Mouse (Mus musculus) c-Kit-positive CD71-positive TER-119-negative erythroid progenitor cells, embryonic 14.5 days (primary cell): ENCODE results near the gene Gm27029.
"Not testable (repeated sequence)": the region's sequence is repeated elsewhere in the genome, so short reads cannot be mapped to it uniquely, and the experiment has no call there.

Source experiments
- DNase-seq: peaks from one replicate; pipeline ENCODE4 v3.0.0-alpha.2; 2013; ENCODE audit warnings: low read depth

Gm27029 gene

GRCm38 (mm10) chr11:101424105-101424851 lies at the start of gene Gm27029:
TSS of gene Gm27029 (minus strand) at chr11:101424796.
- DNase-seq, result no peak

GRCm38 (mm10) chr11:101474298-101474697 lies 49.7 kb upstream of the Gm27029 start:
- no peak for DNase-seq

DNA sequence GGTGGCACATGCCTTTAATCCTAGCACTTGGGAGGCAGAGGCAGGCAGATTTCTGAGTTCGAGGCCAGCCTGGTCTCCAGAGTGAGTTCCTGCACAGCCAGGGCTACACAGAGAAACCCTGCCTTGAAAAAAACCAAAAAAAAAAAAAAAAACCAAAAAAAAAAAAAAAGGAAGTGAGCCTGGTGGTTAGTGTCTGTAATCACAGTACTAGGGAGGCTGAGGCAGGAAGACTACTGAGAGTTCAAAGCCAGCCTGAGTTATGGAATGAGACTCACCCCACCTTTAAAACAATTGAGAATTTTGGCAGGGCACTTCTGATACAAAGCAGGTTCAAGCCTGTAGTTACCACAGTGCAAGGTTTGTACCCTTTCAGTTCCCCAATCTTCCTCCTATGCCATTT lies 49.1 kb upstream of the Gm27029 start:
- DNase-seq, result not testable (repeated sequence)

DNA sequence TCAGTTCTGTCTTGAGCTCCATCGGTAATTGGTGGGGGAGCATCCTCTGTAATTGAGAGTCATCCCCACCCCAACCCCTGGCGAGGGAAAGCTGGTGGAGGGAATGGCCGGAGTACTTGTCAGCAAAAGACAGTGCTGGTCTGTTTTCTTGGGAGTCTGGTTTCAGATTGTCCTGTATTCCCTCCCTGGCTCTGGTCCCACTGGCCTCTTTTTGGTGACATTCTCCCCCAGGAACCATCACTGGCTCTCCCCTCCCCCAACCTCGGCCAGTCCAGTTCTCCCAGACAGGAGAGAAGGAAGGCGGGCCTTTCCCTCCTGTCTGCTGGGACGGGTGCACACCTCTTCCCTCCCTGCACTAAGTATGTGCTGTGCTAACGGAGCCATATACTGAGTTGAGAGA lies 47.7 kb upstream of the Gm27029 start:
- no peak for DNase-seq

DNA sequence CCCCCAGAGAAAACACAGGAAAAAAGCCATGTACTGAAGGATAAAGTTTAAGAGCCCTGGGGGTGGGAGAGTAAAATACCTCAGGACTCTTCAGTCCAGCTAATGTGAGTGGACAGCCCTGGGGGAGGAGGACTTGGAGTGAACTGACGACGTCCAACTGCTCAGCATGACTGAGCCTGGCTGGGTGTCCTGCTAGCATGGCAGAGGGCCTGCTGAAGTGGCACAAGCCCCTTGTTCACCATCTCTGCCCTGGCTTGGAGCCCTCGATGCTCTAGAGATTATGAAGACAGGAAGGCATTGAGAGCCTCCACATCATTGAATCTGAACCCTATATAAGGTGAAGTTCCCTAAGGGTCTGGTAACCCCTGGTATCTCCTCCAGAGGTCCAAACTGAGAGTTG lies 47.3 kb upstream of the Gm27029 start:
- DNase-seq, result no peak

DNA sequence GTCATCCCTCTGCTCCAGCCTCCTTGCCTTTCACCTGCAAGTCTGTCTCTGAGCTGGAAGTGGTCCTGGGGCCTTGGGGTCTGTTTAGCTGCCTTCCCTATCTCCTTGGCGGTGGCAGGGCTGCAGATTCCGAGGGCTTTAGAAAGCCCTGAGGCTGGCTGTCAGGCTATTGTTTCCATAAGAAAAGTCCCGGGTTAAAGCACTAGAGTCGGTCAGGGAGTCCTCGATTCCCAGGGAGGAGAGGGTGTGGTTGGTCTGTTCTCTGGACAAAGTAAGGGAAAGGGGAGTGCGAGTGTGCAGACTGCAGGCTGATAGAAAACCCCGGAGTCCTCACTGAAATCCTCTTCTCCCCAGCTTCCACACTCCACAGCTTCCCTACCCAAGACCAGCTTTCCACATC lies 45.6 kb upstream of the Gm27029 start:
- no peak for DNase-seq

DNA sequence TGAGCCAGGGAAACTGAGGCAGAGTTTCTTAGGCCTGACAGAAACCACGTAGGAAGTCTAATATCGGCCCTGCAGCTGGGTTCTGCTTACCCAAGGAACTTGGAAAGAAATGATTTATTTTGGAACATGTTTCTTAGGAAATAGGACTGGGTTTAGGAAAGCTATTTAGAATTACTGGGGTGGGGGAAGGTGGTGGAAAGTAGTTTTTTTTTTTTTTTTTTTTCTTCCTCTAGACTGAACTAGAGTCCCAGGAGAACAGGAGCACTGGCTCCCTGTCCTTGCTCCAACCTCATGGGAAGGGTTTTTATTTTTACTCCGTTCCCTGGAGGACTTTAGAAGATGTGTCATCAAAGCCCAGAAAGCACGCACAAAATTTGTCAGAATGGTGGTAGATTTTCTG lies 44.6 kb upstream of the Gm27029 start:
- no peak for DNase-seq

- DNase-seq, result no peak
These were observed 44.1 kb upstream of the Gm27029 start for GRCm38 (mm10) chr11:101468731-101469130.

GRCm38 (mm10) chr11:101468263-101468688 lies 43.7 kb upstream of the Gm27029 start:
- DNase-seq, result no peak

DNA sequence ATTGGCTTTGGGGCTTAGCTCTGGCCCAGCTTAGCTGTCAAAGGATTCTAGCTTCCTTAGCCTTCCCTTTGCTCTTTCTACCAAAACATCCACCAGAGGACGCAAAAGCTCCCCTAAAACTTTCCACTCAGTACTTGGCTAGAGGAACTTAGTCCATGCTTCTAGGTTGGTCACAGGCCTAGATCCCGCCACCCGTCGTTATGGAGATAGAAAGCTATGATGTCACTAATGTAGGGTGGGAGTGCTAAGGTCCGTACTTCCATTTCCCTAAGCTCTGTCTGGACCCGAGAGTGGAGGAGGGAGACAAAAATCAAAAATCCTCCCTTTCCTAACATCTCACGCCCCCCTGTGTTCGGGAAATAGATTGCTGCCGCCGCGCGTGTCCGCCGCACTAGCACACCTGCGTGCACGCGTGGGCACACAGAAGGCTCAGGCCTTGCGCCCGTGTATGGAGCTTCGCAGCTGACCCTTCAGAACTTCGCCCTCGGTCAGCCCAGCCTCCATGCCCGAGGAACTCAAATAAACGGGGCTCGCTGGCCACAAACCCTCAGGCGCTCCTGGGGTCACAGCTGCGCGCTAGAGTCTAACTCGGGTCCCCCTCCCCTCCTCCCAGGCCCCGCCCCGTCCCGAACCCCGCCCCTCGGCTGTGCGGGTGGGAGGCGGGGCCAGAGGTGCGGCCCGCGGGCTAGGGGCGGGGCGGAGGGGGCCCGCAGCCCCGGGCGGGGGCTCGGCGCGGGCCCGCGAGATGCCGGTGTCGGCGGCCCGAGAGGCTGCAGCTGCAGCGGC lies 43.1 kb upstream of the Gm27029 start:
- no peak for DNase-seq

DNA sequence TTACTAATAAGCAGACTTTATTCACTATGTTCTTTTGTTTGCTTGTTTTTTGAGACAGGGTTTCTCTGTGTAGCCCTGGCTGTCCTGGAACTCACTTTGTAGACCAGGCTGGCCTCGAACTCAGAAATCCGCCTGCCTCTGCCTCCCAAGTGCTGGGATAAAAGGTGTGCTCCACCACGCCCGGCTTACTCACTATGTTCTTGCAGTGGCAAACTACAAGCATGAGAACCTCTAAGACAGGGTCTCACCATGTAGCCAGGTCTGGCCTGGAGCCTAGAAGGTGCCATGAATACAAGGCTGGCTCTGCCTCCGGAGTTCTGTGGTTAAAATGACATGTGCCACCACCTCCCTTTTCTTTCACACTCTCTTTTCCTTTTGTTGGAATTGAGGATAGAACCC lies 42.0 kb upstream of the Gm27029 start:
- not testable (repeated sequence) for DNase-seq

DNA sequence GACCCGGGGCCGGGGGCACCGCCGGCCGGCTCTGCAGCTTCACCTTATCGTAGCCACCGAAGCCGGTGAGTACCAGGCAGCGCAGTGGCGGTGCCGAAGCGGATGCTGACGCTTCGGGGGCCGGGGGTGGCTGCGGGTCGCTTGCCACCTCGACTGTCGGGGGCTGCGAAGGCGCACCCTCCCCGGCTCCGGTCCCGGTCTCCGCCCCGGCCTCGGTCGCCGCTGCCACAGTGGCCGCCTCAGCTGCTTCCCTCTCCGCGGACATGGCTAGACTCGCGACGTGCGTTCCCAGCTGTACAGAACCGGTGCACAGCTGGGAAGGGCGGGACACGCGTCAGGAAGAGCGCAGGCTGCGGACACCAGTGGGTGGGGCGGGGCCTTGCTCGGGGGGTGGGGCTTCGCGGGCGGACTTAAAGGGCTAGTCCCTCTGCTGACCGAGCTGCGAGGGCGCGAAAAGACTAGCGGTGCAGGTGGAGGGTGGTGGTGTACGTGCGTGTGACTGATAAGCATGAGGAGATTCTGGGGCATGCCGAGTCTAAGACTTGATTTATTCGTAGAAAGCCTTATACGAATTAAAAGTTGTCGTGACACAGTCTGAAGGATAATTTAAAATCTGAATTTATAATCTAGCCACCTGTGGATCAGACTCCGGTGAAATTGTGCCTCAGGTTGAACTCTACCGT lies 41.4 kb upstream of the Gm27029 start, which contains the start of gene Vat1:
Vat1 (minus strand) TSS at position 362 of the 683 bp plus-strand sequence.
- no peak for DNase-seq

- no peak for DNase-seq
These were observed 40.7 kb upstream of the Gm27029 start for GRCm38 (mm10) chr11:101465101-101465868.

- no peak for DNase-seq
These were observed 39.9 kb upstream of the Gm27029 start, which contains the start of gene Rnd2 for GRCm38 (mm10) chr11:101464211-101465100. TSS of gene Rnd2 (plus strand) at chr11:101464999.

GRCm38 (mm10) chr11:101462583-101463440 lies 38.2 kb upstream of the Gm27029 start:
- no peak for DNase-seq

GRCm38 (mm10) chr11:101462141-101462540 lies 37.5 kb upstream of the Gm27029 start:
- no peak for DNase-seq

DNA sequence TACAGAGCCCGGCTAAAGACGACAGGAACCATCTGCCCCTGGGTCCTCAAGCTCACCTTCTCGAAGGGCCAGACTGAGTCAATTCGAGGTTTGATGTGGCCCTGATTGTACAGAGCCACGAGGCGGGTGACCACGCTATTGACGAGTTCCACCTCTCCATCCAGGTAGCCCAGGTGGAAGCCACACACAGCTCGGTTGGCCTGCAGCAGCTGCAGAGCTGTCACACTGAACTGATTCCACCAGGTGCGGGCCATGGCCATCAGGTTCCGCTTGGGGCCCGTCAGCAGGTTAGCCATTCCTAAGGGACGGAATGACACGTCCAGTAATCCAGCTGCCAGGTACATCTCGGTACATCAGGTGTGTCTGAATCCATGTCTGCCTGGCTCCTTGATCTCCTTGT lies 35.7 kb upstream of the Gm27029 start:
- DNase-seq, result no peak

GRCm38 (mm10) chr11:101459716-101460115 lies 35.1 kb upstream of the Gm27029 start:
- no peak for DNase-seq

DNA sequence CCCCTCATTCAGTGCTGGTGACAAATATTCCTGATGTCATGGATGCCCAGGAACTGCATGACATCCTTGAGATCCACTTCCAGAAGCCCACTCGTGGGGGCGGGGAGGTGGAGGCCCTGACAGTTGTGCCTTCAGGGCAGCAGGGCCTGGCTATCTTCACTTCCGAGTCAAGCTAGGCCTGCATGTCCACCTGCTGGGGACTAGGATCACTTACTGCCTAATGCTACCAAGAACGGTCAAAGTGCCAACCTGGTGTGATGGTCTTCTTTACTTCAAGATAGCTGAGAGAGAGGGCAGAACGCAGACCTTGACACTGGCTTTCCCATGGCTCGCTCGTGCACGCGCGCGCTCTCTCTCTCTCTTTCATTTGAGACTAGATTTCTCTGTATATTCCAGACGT lies 33.6 kb upstream of the Gm27029 start:
- no peak for DNase-seq

- no peak for DNase-seq
These were observed 33.0 kb upstream of the Gm27029 start for GRCm38 (mm10) chr11:101457631-101458030.
